Mouse (Mus musculus): Measurements from ENCODE around the gene Slc4a4. TPM values are rescaled to one million over a fixed set of nuclear protein-coding genes. Genes with fewer than 3 reads are reported as not detected.

Slc4a4 gene
- 10 to 100 TPM; 20.2 to 38.8 (median 23.6) TPM for total RNA-seq (2022)

GRCm38 (mm10) chr5:88886668-88887555 lies at the start of gene Slc4a4:
Slc4a4 (plus strand) TSS chr5:88886818.
- peak in 1 of 2 experiments; percentile 14 for DNase-seq (ENCODE audit: low spot score in 2 of 2)

DNA sequence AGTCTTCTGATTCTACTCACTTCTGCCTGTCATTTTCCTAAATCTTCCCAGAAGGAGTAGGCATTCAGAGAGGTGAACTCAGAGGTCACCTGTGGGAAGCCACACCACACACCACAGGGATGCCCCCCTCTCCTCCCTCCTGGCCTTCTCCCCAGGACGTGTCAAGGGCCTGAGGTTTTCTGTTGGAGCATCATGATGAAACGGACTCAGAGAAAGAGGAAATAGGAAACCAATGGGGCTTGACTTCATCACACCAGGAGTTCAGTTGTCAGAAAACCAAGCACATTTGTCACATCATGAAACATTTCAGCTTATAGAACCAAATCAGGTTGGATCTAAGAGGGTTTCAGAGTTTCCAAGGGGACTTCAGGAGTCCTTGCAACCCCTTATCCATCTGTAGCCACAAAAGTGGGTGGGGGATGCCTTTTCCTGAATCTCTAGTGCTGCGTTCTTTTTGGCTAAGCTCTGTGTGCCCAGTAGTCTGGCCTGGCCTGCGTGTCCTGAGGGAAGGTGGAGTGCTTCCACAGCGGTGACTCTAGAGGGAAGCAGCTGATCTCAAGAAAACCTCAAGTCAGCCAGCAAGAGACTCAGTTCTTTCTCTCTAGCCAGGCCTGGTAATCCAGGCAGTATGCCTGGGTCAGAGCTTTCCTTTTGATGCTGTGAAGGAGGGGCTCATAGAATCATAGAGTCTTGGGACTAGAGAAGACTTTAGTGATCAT lies 46.4 kb upstream of the Slc4a4 start:
- no peak for DNase-seq (ENCODE audit: low spot score in 2 of 2)

DNA sequence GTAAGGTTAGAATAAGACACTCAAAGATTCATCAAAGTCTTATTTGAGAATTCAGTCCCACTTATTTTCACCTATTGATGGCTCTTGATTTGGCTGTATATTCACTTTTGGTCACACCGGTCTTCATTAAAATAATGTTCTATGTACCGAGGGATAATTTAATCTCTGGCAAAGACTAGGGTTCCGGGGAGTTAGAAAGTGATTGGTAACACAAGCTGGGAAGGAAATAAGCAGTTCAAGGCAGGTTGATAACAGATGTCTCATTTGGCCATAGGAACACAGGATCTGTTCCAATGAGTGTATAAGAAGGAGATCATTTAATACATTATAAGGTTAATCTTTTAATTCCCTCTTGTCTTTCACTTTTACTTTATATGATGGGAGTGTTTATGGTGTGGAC lies 29.3 kb upstream of the Slc4a4 start:
- DNase-seq (ENCODE audit: low spot score in 2 of 2): no peak

DNA sequence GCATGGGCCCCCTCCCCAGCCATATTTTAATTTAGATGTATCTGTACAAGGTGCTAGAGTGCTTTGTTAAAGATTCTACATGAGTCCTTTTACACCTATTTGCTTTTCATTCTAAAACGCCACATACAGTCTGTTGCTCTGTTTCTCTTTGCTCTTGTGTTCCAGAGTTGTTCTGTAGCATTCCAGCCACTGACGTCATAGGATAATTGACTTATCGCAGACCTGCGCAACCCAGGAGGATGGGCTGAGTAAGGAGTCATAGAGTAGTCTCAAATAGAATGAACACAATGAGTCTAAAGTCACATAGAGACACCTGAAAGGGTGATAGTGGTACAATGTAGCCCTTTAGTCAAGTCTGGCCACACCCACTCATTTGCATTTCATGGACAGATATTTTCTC lies 28.8 kb upstream of the Slc4a4 start:
- no peak for DNase-seq (ENCODE audit: low spot score in 2 of 2)

GRCm38 (mm10) chr5:88858226-88858625 lies 28.4 kb upstream of the Slc4a4 start:
- DNase-seq (ENCODE audit: low spot score in 2 of 2): no peak

DNA sequence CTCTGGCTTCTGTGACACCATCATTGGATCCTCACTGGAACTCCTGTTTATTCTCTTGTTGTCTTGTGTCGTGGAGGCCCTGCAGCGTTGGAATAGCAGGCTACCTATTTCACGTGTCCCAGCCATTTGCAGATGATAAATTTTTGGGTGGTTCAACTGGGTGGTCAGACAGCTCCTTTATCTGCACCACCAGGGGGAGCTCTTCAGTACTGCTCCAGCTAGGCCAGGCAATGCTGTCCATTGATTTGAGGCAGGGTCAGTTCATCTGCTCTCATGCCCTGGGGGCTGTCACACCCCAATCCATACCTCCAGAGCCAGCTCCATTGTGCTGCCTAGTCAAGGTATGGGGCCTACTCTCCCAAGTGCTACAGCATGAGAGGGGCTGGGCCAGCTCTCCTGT lies 24.5 kb upstream of the Slc4a4 start:
- no peak for DNase-seq (ENCODE audit: low spot score in 2 of 2)

DNA sequence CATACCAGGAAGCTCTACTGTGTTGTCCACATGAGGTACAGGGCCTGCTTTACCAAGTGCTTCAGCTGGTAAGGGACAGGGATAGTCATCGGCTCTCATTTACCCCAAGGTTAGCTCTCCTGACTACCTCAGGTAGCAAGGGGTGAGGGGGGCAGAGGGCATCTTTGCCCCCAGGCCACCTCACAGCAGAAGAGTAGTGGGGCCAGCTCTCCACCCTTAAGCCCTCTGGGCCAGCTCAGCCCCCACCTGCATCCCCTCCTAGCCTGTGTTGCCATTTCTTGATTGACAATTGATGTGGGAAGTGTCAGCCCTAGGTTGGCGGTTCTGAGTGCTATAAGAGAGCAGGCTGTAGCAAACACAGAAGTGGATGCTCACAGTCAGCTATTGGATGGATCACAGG lies 23.8 kb upstream of the Slc4a4 start:
- no peak for DNase-seq (ENCODE audit: low spot score in 2 of 2)

DNA sequence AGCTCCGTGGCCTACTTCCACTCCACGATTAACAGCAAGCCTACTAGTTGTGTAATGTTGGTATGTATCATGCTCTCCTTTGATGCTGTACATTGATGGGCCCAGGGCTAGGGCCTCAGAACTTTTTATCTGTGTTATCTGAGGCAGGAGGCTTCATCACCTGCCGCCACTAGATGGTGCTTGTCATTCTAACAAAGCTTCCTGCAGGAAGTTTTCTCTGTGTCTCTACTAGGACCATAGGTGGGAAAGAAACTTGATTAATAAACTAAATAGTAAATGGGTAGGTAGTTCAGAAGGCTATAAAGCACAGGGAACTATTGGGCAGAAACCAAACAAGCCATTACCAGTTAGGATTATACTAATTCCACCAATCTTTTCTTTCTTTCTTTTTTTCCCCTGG lies 2.5 kb upstream of the Slc4a4 start:
- DNase-seq (ENCODE audit: low spot score in 2 of 2): no peak

- DNase-seq (ENCODE audit: low spot score in 2 of 2): no peak
Observed at GRCm38 (mm10) chr5:88885503-88885902, 1.1 kb upstream of the Slc4a4 start.

DNA sequence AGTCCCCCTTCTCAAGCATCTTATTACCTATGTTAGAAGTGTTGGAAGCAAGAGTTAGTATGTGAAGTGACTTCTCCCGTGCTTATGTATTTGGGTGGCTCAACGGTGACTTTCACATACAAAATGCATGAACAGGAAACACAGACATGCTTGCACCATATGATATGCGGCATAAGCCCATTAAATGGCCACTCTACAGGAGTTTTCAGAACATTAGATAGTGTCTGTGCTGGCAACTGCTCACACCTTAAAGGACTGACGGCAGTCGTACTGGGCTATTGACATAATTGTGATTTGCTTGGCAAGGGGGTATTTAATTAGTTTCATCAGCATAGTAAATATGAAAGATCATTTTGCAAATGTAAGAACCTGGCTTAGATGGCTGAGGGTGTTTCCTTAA lies 674 bp upstream of the Slc4a4 start:
- DNase-seq (ENCODE audit: low spot score in 2 of 2): no peak

GRCm38 (mm10) chr5:88886349-88886667 lies 310 bp upstream of the Slc4a4 start:
- DNase-seq (ENCODE audit: low spot score in 2 of 2): no peak

DNA sequence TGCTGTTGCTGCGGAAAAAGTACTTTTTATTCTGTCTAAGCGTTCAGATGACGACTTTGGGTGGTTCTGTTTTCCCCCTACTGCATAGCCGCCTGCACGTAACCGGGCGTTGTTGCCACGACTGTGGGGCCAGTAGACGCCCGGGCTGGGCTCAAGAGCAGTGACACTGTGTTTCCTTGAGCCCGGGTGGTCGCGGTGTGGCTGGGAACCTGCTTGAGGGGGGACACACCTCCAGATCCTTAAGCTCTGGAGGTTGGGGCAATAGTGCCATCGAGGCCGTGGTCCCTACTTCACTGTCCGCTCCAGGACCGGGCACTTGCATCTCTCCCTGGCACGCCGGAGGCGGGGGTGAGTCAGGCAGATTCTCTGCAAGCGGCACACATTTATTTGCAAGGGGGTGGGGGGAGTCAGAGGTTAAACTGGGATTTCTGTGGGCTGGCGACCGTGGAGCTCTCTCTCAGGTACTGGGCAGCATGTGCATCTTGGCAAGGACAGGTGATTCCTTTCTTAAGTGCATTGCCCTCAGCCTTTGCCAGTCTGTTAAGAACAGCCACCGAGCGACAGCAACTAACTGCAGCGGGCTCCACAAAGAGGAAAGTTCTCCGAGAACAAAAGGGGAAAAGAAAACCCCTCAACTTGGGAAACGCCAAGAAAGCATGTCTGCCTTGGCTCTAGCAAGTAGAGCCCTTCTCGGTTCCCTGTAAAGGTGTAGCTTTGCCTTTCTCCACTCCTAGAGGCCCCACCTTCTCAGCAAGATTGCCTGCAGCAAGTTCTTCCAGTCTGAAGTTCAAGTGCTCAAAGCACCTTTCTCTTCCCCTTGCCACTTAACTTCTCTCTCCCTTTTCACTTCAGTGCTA lies 1.2 kb downstream of the Slc4a4 start:
- no peak for DNase-seq (ENCODE audit: low spot score in 2 of 2)

DNA sequence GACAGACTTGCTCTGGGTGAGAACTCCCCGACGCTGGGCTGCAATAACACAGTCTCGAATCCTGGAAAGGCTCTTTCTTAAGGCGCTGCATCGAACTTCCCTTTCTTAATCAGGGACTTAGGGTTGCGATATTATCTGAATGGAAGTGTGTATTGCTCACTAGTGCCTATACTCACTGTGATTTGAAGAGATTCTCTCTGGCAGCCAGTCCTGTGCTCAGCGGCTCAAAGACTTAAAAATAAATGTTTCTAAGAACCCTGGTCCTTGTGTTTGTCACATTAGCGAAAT lies 1.7 kb downstream of the Slc4a4 start:
- DNase-seq (ENCODE audit: low spot score in 2 of 2): no peak

- no peak for DNase-seq (ENCODE audit: low spot score in 2 of 2)
Observed at GRCm38 (mm10) chr5:88889326-88889725, 2.7 kb downstream of the Slc4a4 start.

DNA sequence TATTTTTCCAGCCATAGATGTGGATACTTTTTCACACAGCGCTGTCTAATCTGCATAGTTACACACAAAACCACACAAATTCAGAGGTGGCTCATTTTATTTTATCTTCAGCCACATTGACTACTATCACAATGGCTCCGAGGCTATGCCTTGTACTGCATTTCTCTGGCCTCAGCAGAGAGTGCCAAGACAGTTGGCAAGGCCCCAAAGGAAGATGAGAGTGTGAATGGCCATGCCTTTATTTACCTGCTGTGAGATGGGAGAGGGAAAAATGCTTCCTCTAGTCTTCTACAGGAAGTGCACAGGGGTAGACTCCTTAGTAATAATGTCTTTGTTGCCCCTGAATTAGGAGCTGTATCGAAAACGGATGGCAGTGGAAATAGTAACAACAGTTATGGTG lies 3.5 kb downstream of the Slc4a4 start:
- DNase-seq (ENCODE audit: low spot score in 2 of 2): no peak

GRCm38 (mm10) chr5:88896574-88896973 lies 10.0 kb downstream of the Slc4a4 start:
- no peak for DNase-seq (ENCODE audit: low spot score in 2 of 2)

DNA sequence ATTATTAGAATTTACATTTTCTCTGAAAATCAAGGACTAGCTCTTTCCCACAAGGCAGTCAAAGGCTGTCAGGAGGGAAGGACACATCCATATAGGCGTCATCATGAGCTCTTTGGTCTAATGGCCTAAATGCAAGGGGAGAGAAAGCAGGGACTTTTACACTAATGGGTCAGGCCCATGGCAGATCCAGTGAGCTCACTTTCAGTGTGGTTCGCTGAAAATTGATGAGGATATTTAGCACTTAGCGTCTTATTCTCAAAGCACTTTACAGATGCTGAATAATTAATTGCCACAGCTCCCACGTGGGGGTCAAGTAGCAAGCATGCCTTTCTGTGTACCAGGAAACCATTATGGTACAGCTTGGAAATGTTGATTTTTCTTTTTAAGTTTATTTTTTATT lies 16.5 kb downstream of the Slc4a4 start:
- DNase-seq (ENCODE audit: low spot score in 2 of 2): no peak

GRCm38 (mm10) chr5:88903526-88903925 lies 16.9 kb downstream of the Slc4a4 start:
- DNase-seq (ENCODE audit: low spot score in 2 of 2): no peak

DNA sequence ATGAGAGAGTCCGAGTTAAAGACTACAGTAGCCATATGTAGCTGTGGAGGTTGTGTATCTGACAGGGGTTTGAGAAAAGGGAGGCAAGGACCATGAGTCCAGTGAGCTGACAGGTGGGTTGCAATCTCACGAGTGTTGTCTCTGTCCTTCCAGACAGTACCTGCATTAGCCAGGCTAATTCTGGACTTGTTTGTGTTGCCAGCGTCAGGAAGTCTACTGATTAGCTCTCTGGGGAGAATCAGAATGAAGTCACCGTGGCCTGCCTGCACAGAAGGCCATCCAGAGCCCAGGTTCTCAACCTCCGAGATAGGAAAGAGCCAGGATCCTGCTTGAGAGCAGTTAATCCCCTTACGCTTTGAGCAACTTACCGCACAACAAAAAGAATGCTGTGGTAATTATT lies 18.2 kb downstream of the Slc4a4 start:
- DNase-seq (ENCODE audit: low spot score in 2 of 2): no peak

DNA sequence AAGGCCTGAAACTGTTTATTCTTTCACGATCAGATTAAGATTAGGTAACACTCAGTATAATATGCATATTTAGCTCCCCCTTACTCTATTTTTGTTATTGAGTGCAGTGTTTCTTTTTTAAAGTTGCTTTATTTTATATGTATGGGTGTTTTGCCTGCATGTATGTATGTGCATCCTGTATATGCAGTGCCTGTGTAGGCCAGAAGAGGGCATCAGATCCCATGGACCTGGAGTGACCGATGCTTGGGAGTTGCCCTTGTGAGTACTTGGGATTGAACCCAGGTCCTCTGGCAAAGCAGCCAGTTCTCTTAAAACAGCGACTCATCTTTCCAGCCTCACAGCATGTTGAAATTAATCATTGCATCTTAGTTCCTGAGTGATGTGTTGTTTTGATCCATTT lies 21.0 kb downstream of the Slc4a4 start:
- no peak for DNase-seq (ENCODE audit: low spot score in 2 of 2)

DNA sequence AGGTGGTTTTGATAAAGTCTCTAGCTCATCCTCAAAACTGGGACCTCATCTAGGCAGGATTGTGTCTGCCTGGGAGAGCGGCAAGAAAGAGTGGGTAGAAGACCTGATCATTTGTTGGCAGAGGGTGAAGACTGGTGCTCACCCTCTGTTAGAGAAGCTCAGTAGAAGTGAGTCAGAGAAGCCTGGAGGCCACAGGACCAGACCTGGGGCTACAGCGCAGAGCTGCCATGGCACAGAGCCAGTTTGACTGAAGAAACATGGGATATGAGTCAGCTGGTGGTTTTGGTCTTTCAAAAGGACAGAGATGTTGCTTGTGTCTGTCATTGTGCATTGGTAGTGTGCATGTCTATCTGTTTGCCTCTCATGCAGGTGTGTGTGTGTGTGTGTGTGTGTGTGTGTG lies 26.0 kb downstream of the Slc4a4 start:
- DNase-seq (ENCODE audit: low spot score in 2 of 2): no peak

GRCm38 (mm10) chr5:88915082-88915481 lies 28.5 kb downstream of the Slc4a4 start:
- no peak for DNase-seq (ENCODE audit: low spot score in 2 of 2)

Data from gastrocnemius, adult 8-10 months (tissue).